Mouse (Mus musculus): ENCODE measurements at regions not wholly inside any gene's neighbourhood (a gene's known extent, or its start where the extent isn't known, plus 50 kb on each side); places are given as distances from the start of the nearest gene placed in this dataset.

GRCm38 (mm10) chr2:148117420-148117819 lies 70.7 kb upstream of the Foxa2 start:
- ATAC-seq (ENCODE audit: low FRiP score, low TSS enrichment), result no peak
- Histone ChIP-seq H3K27me3 (ENCODE audit: control insufficient read depth, insufficient read depth, low read length) (no peaks in the 10 kb centered on the region), H3K36me3 (ENCODE audit: control insufficient read depth, insufficient read depth, low read length) (no peaks in the 10 kb centered on the region), H3K4me1 (replicated peaks; ENCODE audit: control insufficient read depth, insufficient read depth) (no peaks in the 10 kb centered on the region), H3K9ac (ENCODE audit: low read length) (no peak overlapping the region), H3K4me3 (ENCODE audit: low read depth, low read length) (no peak overlapping the region), H3K4me2 (replicated peaks; ENCODE audit: low read depth) (no peak overlapping the region), H3K27ac (replicated peaks) (no peak overlapping the region), H3K9me3 (ENCODE audit: control insufficient read depth, low read length) (no peaks in the 10 kb centered on the region)
- no peak for TF ChIP-seq CTCF (IDR thresholded peaks at IDR 0.05; ENCODE audit: low read depth)
- no peak for TF ChIP-seq EP300 (optimal IDR thresholded peaks at IDR 0.05)
- no peak for DNase-seq (ENCODE audit: low spot score)
- WGBS, result 19% methylated on average over 2 of the region's 2 CpGs

- Histone ChIP-seq H3K9ac (ENCODE audit: low read length) (no peak overlapping the region), H3K27ac (replicated peaks) (no peak overlapping the region), H3K4me3 (ENCODE audit: low read depth, low read length) (no peak overlapping the region), H3K4me2 (replicated peaks; ENCODE audit: low read depth) (no peak overlapping the region), H3K36me3 (ENCODE audit: control insufficient read depth, insufficient read depth, low read length) (no peaks in the 10 kb centered on the region), H3K4me1 (replicated peaks; ENCODE audit: control insufficient read depth, insufficient read depth) (no peaks in the 10 kb centered on the region), H3K27me3 (ENCODE audit: control insufficient read depth, insufficient read depth, low read length) (no peaks in the 10 kb centered on the region), H3K9me3 (ENCODE audit: control insufficient read depth, low read length) (no peaks in the 10 kb centered on the region)
- peak; percentile 60; the same call in 1 of the 2 replicates for ATAC-seq (ENCODE audit: low FRiP score, low TSS enrichment)
- WGBS, result 27% methylated on average over 13 of the region's 13 CpGs
- DNase-seq (ENCODE audit: low spot score), result peak; percentile 28
- TF ChIP-seq EP300 (optimal IDR thresholded peaks at IDR 0.05) (no peak), CTCF (IDR thresholded peaks at IDR 0.05; ENCODE audit: low read depth) (peak; percentile 83)
Measured at GRCm38 (mm10) chr2:148121885-148122876, 75.4 kb upstream of the Foxa2 start.

GRCm38 (mm10) chr2:148123780-148124179 lies 77.0 kb upstream of the Foxa2 start:
- TF ChIP-seq CTCF (IDR thresholded peaks at IDR 0.05; ENCODE audit: low read depth) (peak; percentile 57), EP300 (optimal IDR thresholded peaks at IDR 0.05) (no peak)
- Histone ChIP-seq H3K4me3 (ENCODE audit: low read depth, low read length) (no peak overlapping the region), H3K4me1 (replicated peaks; ENCODE audit: control insufficient read depth, insufficient read depth) (no peaks in the 10 kb centered on the region), H3K27me3 (ENCODE audit: control insufficient read depth, insufficient read depth, low read length) (no peaks in the 10 kb centered on the region), H3K36me3 (ENCODE audit: control insufficient read depth, insufficient read depth, low read length) (no peaks in the 10 kb centered on the region), H3K27ac (replicated peaks) (no peak overlapping the region), H3K9me3 (ENCODE audit: control insufficient read depth, low read length) (no peaks in the 10 kb centered on the region), H3K4me2 (replicated peaks; ENCODE audit: low read depth) (no peak overlapping the region), H3K9ac (ENCODE audit: low read length) (no peak overlapping the region)
- WGBS, result 39% methylated on average over 3 of the region's 3 CpGs
- no peak for ATAC-seq (ENCODE audit: low FRiP score, low TSS enrichment)
- no peak for DNase-seq (ENCODE audit: low spot score)

- TF ChIP-seq CTCF (IDR thresholded peaks at IDR 0.05; ENCODE audit: low read depth), result no peak
- TF ChIP-seq EP300 (optimal IDR thresholded peaks at IDR 0.05), result no peak
Measured at GRCm38 (mm10) chr2:148133811-148134210, 87.0 kb upstream of the Foxa2 start.

GRCm38 (mm10) chr2:148141936-148142335 lies 95.2 kb upstream of the Foxa2 start:
- Histone ChIP-seq H3K4me2 (replicated peaks; ENCODE audit: low read depth) (no peak overlapping the region), H3K4me1 (replicated peaks; ENCODE audit: control insufficient read depth, insufficient read depth) (no peaks in the 10 kb centered on the region), H3K27me3 (ENCODE audit: control insufficient read depth, insufficient read depth, low read length) (no peaks in the 10 kb centered on the region), H3K4me3 (ENCODE audit: low read depth, low read length) (no peak overlapping the region), H3K9ac (ENCODE audit: low read length) (no peak overlapping the region), H3K36me3 (ENCODE audit: control insufficient read depth, insufficient read depth, low read length) (no peaks in the 10 kb centered on the region), H3K9me3 (ENCODE audit: control insufficient read depth, low read length) (no peaks in the 10 kb centered on the region), H3K27ac (replicated peaks) (no peak overlapping the region)
- 56% methylated on average over 4 of the region's 4 CpGs for WGBS
- ATAC-seq (ENCODE audit: low FRiP score, low TSS enrichment) (peak; percentile 26; the same call in 1 of the 2 replicates), DNase-seq (ENCODE audit: low spot score) (no peak)
- TF ChIP-seq CTCF (IDR thresholded peaks at IDR 0.05; ENCODE audit: low read depth) (no peak), EP300 (optimal IDR thresholded peaks at IDR 0.05) (no peak)

More at GRCm38 (mm10) chr2:148133811-148134210, 87.0 kb upstream of the Foxa2 start:
- no peak overlapping the region for H3K4me2 ChIP-seq (replicated peaks; ENCODE audit: low read depth)
- H3K9me3 ChIP-seq (ENCODE audit: control insufficient read depth, low read length), result no peaks in the 10 kb centered on the region
- DNase-seq (ENCODE audit: low spot score), result no peak
- no peaks in the 10 kb centered on the region for H3K36me3 ChIP-seq (ENCODE audit: control insufficient read depth, insufficient read depth, low read length)
- no peak for ATAC-seq (ENCODE audit: low FRiP score, low TSS enrichment)
- no peak overlapping the region for H3K27ac ChIP-seq (replicated peaks)
- H3K9ac ChIP-seq (ENCODE audit: low read length), result no peak overlapping the region
- H3K4me1 ChIP-seq (replicated peaks; ENCODE audit: control insufficient read depth, insufficient read depth), result no peaks in the 10 kb centered on the region
- WGBS, result 93% methylated on average over 1 of the region's 1 CpGs
- no peak overlapping the region for H3K4me3 ChIP-seq (ENCODE audit: low read depth, low read length)
- H3K27me3 ChIP-seq (ENCODE audit: control insufficient read depth, insufficient read depth, low read length), result no peaks in the 10 kb centered on the region

- Histone ChIP-seq H3K4me2 (replicated peaks; ENCODE audit: low read depth) (no peak overlapping the region), H3K27ac (replicated peaks) (no peak overlapping the region), H3K4me1 (replicated peaks; ENCODE audit: control insufficient read depth, insufficient read depth) (no peaks in the 10 kb centered on the region), H3K36me3 (ENCODE audit: control insufficient read depth, insufficient read depth, low read length) (no peaks in the 10 kb centered on the region), H3K4me3 (ENCODE audit: low read depth, low read length) (no peak overlapping the region), H3K9me3 (ENCODE audit: control insufficient read depth, low read length) (no peaks in the 10 kb centered on the region), H3K27me3 (ENCODE audit: control insufficient read depth, insufficient read depth, low read length) (no peaks in the 10 kb centered on the region), H3K9ac (ENCODE audit: low read length) (no peak overlapping the region)
- DNase-seq (ENCODE audit: low spot score) (no peak), ATAC-seq (ENCODE audit: low FRiP score, low TSS enrichment) (no peak)
- WGBS, result 48% methylated on average over 1 of the region's 1 CpGs
- TF ChIP-seq CTCF (IDR thresholded peaks at IDR 0.05; ENCODE audit: low read depth) (no peak), EP300 (optimal IDR thresholded peaks at IDR 0.05) (no peak)
Measured at GRCm38 (mm10) chr2:148144816-148145215, 98.0 kb upstream of the Foxa2 start.

Data from stomach, postnatal 0 days (tissue).